Mouse (Mus musculus) left cerebral cortex, postnatal 36 days (tissue): Measurements from ENCODE around the gene Olfr70. TPM values are rescaled to one million over a fixed set of nuclear protein-coding genes. Genes with fewer than 3 reads are reported as not detected.

Source experiments
- DNase-seq, 2 experiments: peaks; one replicate each; pipeline ENCODE4 v3.0.0; 2021 to 2022; ENCODE audit warnings: low spot score in 2 of 2, mixed read lengths in 1 of 2
- intact Hi-C: fragments of 180-260 bp; cut with DNase I; formaldehyde crosslinking; loops from one replicate; pipeline ENCODE4 v1.15.1; 2025
- total RNA-seq, 2 experiments: library from RNA; stranded (reverse); gene quantifications; 2 replicates each; pipeline ENCODE4 v1.2.3; 2021

Gene Olfr70
- total RNA-seq, 2 experiments from 2014 or later = not detected

GRCm38 (mm10) chr4:43668782-43669427 lies 31.7 kb downstream of the Olfr70 start, which contains the start of the genes Tmem8b and Fam221b:
Gene Tmem8b (plus strand): TSS chr4:43668971.
Gene Fam221b (minus strand): TSS chr4:43669145.
- DNase-seq = peak; percentile 90 to 92
- intact Hi-C loops = no loop called here

- intact Hi-C loops = loop anchor here (2.0 kb wide), 1 partner anchor 36 kb away; the partner anchor contains the start of gene Npr2
- DNase-seq = no peak
Measured at GRCm38 (mm10) chr4:43666412-43666811, 34.2 kb downstream of the Olfr70 start.

GRCm38 (mm10) chr4:43657146-43657545 lies 43.5 kb downstream of the Olfr70 start:
- intact Hi-C loops = loop anchor here (2.0 kb wide), 1 partner anchor 26 kb away; the partner anchor contains the start of gene Npr2
- peak in 1 of 2 experiments; percentile 33 for DNase-seq

- intact Hi-C loops = loop anchor here (2.0 kb wide), 1 partner anchor 26 kb away; the partner anchor contains the start of gene Npr2
- peak; percentile 90 to 95 for DNase-seq
Measured at GRCm38 (mm10) chr4:43656339-43657109, 44.1 kb downstream of the Olfr70 start, which contains the start of gene Hint2. Gene Hint2 (minus strand): TSS chr4:43656466.

GRCm38 (mm10) chr4:43655656-43656338 lies 44.8 kb downstream of the Olfr70 start:
- intact Hi-C loops = loop anchor here (2.0 kb wide), 1 partner anchor 25 kb away; the partner anchor contains the start of gene Npr2
- DNase-seq = peak in 1 of 2 experiments; percentile 22

- intact Hi-C loops = no loop called here
- DNase-seq = peak in 1 of 2 experiments; percentile 42
Measured at GRCm38 (mm10) chr4:43653161-43654015, 47.2 kb downstream of the Olfr70 start, which contains the start of gene Spag8. Gene Spag8 (minus strand): TSS chr4:43653594.

GRCm38 (mm10) chr4:43652726-43653125 lies 47.9 kb downstream of the Olfr70 start:
- no peak for DNase-seq

GRCm38 (mm10) chr4:43649783-43650182 lies 50.8 kb downstream of the Olfr70 start:
- intact Hi-C loops = no loop called here
- no peak for DNase-seq

More at GRCm38 (mm10) chr4:43652726-43653125, 47.9 kb downstream of the Olfr70 start:
- intact Hi-C loops = no loop called here

Other genes starting within 250 kb of the Olfr70 start
- gene Cd72, start 246.2 kb downstream of the Olfr70 start, total RNA-seq = 1 to 10 TPM in 1 of 2 experiments, under 1 TPM in 1; 0.59 to 1.2 TPM
- gene Sit1, start 217.1 kb downstream of the Olfr70 start, total RNA-seq = not detected
- gene Ccdc107, start 207.9 kb downstream of the Olfr70 start, total RNA-seq = 10 to 100 TPM; 25.5 to 25.9 TPM
- gene Arhgef39, start 201.1 kb downstream of the Olfr70 start, total RNA-seq = under 1 TPM; 0.70 to 0.79 TPM
- 1 to 10 TPM in 1 of 2 experiments, under 1 TPM in 1; 0.54 to 1.1 TPM for gene Car9, start 193.8 kb downstream of the Olfr70 start, total RNA-seq
- gene Tpm2, start 177.0 kb downstream of the Olfr70 start, total RNA-seq = 10 to 100 TPM in 1 of 2 experiments, 1 to 10 TPM in 1; 8.7 to 10.0 TPM
- 10 to 100 TPM; 74.4 to 84.8 TPM for gene Creb3, start 138.5 kb downstream of the Olfr70 start, total RNA-seq
- 10 to 100 TPM; 43.0 to 45.4 TPM for gene Tln1, start 138.1 kb downstream of the Olfr70 start, total RNA-seq
- 10 to 100 TPM; 42.3 to 55.8 TPM for gene Rgp1, start 122.1 kb downstream of the Olfr70 start, total RNA-seq
- gene Gba2, start 121.9 kb downstream of the Olfr70 start, total RNA-seq = 10 to 100 TPM; 64.9 to 71.9 TPM
- gene Msmp, start 116.3 kb downstream of the Olfr70 start, total RNA-seq = not detected
- 10 to 100 TPM; 46.4 to 62.2 TPM for gene Npr2, start 68.9 kb downstream of the Olfr70 start, total RNA-seq
- 1 to 10 TPM in 1 of 2 experiments, under 1 TPM in 1; 0.91 to 1.1 TPM for gene Spag8, start 47.2 kb downstream of the Olfr70 start, total RNA-seq
- gene Hint2, start 44.3 kb downstream of the Olfr70 start, total RNA-seq = 10 to 100 TPM; 31.4 to 39.5 TPM
- 10 to 100 TPM; 65.1 to 67.9 TPM for gene Tmem8b, start 31.8 kb downstream of the Olfr70 start, total RNA-seq
- 1 to 10 TPM; 2.1 to 2.3 TPM for gene Fam221b, start 31.7 kb downstream of the Olfr70 start, total RNA-seq
- not detected for gene Olfr71, start 9.4 kb upstream of the Olfr70 start, total RNA-seq
- gene Hrct1, start 26.4 kb upstream of the Olfr70 start, total RNA-seq = 1 to 10 TPM; 1.2 to 1.7 TPM
- 1 to 10 TPM in 1 of 2 experiments, under 1 TPM in 1; 0.62 to 1.1 TPM for gene Spaar, start 29.2 kb upstream of the Olfr70 start, total RNA-seq
- not detected for gene Olfr159, start 70.2 kb upstream of the Olfr70 start, total RNA-seq
- not detected for gene Olfr156, start 123.1 kb upstream of the Olfr70 start, total RNA-seq
- gene Olfr157, start 139.4 kb upstream of the Olfr70 start, total RNA-seq = not detected
- gene Olfr155, start 150.8 kb upstream of the Olfr70 start, total RNA-seq = not detected
- gene Reck, start 174.7 kb upstream of the Olfr70 start, total RNA-seq = 1 to 10 TPM; 5.7 to 7.3 TPM